Mouse (Mus musculus): ENCODE results near the gene Slc22a5. TPM values are rescaled to one million over a fixed set of nuclear protein-coding genes. Genes with fewer than 3 reads are reported as not detected.
"Not testable (repeated sequence)": the region's sequence is repeated elsewhere in the genome, so short reads cannot be mapped to it uniquely, and the experiment has no call there.

Slc22a5 gene
- polyA plus RNA-seq, 1 experiment from 2014 or later: 32.0 TPM

DNA sequence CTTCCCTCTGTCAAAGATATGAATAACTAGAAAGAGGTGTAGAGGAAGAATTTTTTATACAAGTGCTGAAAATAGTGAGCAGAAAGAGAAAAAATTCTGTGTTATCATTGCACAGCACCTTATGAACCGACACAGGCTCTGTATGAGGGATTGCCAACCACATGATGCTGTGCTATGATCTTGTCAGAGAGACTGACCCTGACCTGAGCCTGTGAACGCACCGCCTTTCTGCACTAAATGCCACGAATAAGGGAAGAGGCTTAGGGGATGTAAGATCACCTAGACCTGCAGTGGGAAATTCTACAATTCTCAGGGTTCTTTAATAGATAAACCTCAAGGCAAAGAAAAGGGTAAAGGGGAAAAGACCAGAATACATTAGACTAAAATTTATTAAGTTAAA is 15.0 kb downstream of the Slc22a5 start:
- H3K27ac ChIP-seq: no peak overlapping the region
- no peaks in the 10 kb centered on the region for H3K9me3 ChIP-seq (replicated peaks; ENCODE audit: low read length)
- H3K4me1 ChIP-seq (replicated peaks; ENCODE audit: insufficient read depth, low read length): no peaks in the 10 kb centered on the region
- H3K27me3 ChIP-seq (ENCODE audit: insufficient read depth, low read length): no peaks in the 10 kb centered on the region
- H3K36me3 ChIP-seq (ENCODE audit: insufficient read depth, low read length): 0 out of 2 replicates have a peak, but pooled peaks cover 3% of the 10 kb centered on the region
- TF ChIP-seq CTCF (IDR thresholded peaks at IDR 0.05; ENCODE audit: low read depth): no peak
- DNase-seq (ENCODE audit: low spot score) (no peak), ATAC-seq (replicated peaks; ENCODE audit: low FRiP score, low read depth) (no peak)
- H3K4me2 ChIP-seq (ENCODE audit: low read length): no peak overlapping the region
- no peak overlapping the region for H3K9ac ChIP-seq (ENCODE audit: low read depth, low read length)
- WGBS: 80% methylated on average over 4 of the region's 4 CpGs
- no peak overlapping the region for H3K4me3 ChIP-seq (replicated peaks; ENCODE audit: low read depth, low read length)

GRCm38 (mm10) chr11:53874706-53875105 is 16.8 kb downstream of the Slc22a5 start:
- ATAC-seq (replicated peaks; ENCODE audit: low FRiP score, low read depth) (no peak), DNase-seq (ENCODE audit: low spot score) (no peak)
- Histone ChIP-seq H3K9ac (ENCODE audit: low read depth, low read length) (no peak overlapping the region), H3K4me2 (ENCODE audit: low read length) (no peak overlapping the region), H3K36me3 (ENCODE audit: insufficient read depth, low read length) (0 out of 2 replicates have a peak, but pooled peaks cover 3% of the 10 kb centered on the region), H3K4me3 (replicated peaks; ENCODE audit: low read depth, low read length) (no peak overlapping the region), H3K4me1 (replicated peaks; ENCODE audit: insufficient read depth, low read length) (no peaks in the 10 kb centered on the region), H3K27me3 (ENCODE audit: insufficient read depth, low read length) (no peaks in the 10 kb centered on the region), H3K27ac (no peak overlapping the region), H3K9me3 (replicated peaks; ENCODE audit: low read length) (no peaks in the 10 kb centered on the region)
- TF ChIP-seq CTCF (IDR thresholded peaks at IDR 0.05; ENCODE audit: low read depth): peak; percentile 52; the same call in 1 of the 2 replicates
- 76% methylated on average over 4 of the region's 4 CpGs for WGBS

DNA sequence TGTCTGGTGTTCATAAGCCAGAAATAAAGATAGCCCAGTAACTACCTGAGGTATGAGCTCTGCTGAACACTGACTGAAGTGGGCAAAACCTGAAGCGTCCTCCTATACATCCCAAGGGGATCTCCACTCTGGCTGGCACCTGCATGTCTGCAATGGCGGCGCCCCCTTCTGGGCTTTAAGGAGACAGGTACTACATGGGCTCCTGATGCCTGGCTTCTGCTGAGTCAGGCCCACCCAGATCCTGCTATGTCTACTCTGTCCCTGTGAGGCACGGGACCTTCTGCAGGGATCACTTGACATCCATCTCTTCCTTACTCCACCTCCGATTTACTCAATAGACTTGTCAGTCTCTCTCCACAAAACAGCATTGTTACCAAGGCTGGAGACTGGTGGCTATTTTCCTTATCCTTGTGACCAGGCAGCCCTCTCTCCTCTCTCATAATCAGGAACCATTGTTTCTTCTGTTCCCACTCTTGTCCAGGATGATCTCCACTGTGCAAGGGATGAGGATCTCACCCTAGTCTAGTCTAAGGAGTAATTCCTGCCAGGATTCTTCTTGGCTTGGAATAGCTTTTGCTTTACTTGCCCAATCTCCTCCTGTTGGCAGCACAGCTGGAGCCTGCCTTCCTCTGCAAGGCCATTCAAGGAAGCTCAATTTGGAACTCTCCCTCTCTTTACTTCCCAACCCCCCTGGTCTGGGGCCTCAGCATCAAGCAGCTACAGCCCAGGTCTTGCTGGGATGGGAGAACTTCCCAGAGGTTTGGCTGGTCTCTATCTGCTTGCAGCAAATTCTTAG is 17.4 kb downstream of the Slc22a5 start:
- not testable (repeated sequence) for H3K27me3 ChIP-seq (ENCODE audit: insufficient read depth, low read length); H3K9ac ChIP-seq (ENCODE audit: low read depth, low read length); H3K27ac ChIP-seq; H3K36me3 ChIP-seq (ENCODE audit: insufficient read depth, low read length); DNase-seq (ENCODE audit: low spot score); H3K9me3 ChIP-seq (replicated peaks; ENCODE audit: low read length); H3K4me3 ChIP-seq (replicated peaks; ENCODE audit: low read depth, low read length); H3K4me2 ChIP-seq (ENCODE audit: low read length); H3K4me1 ChIP-seq (replicated peaks; ENCODE audit: insufficient read depth, low read length); ATAC-seq (replicated peaks; ENCODE audit: low FRiP score, low read depth)
- WGBS: 68% methylated on average over 5 of the region's 5 CpGs
- peak; percentile 18; the same call in 1 of the 2 replicates for TF ChIP-seq CTCF (IDR thresholded peaks at IDR 0.05; ENCODE audit: low read depth)

- Histone ChIP-seq H3K4me1 (replicated peaks; ENCODE audit: insufficient read depth, low read length) (no peaks in the 10 kb centered on the region), H3K4me2 (ENCODE audit: low read length) (no peak overlapping the region), H3K27me3 (ENCODE audit: insufficient read depth, low read length) (no peaks in the 10 kb centered on the region), H3K9ac (ENCODE audit: low read depth, low read length) (no peak overlapping the region), H3K36me3 (ENCODE audit: insufficient read depth, low read length) (0 out of 2 replicates have a peak, but pooled peaks cover 3% of the 10 kb centered on the region), H3K4me3 (replicated peaks; ENCODE audit: low read depth, low read length) (no peak overlapping the region), H3K9me3 (replicated peaks; ENCODE audit: low read length) (no peaks in the 10 kb centered on the region), H3K27ac (no peak overlapping the region; the same call in 1 of the 2 replicates)
- no peak for TF ChIP-seq CTCF (IDR thresholded peaks at IDR 0.05; ENCODE audit: low read depth)
- DNase-seq (ENCODE audit: low spot score) (peak; percentile 23), ATAC-seq (replicated peaks; ENCODE audit: low FRiP score, low read depth) (no peak)
- 82% methylated on average over 2 of the region's 2 CpGs for WGBS
Measured at GRCm38 (mm10) chr11:53871786-53872507, 19.5 kb downstream of the Slc22a5 start.

DNA sequence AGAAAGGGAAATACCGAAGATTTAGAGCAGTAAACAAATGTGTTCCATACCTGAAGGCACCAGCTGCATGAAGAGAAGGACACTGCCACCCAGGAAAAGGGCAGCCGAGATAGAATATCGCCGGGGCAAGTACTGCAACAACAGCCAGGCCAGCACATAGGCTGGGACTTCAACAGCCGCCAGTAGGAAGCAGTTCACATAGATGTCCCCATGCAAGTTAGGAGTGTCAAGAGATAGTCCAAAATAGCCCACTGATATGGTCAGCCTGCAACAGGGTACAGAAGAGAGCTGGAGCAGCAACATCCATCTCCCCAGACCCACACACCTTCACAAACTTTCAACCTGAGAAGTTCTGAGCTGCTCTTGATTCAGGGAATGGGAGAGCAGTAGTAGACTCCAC is 22.3 kb downstream of the Slc22a5 start:
- no peaks in the 10 kb centered on the region for H3K4me1 ChIP-seq (replicated peaks; ENCODE audit: insufficient read depth, low read length)
- no peak for TF ChIP-seq CTCF (IDR thresholded peaks at IDR 0.05; ENCODE audit: low read depth)
- H3K36me3 ChIP-seq (ENCODE audit: insufficient read depth, low read length): 0 out of 2 replicates have a peak, but pooled peaks cover 3% of the 10 kb centered on the region
- no peaks in the 10 kb centered on the region for H3K27me3 ChIP-seq (ENCODE audit: insufficient read depth, low read length)
- no peak overlapping the region for H3K4me3 ChIP-seq (replicated peaks; ENCODE audit: low read depth, low read length)
- no peak overlapping the region for H3K4me2 ChIP-seq (ENCODE audit: low read length)
- WGBS: 92% methylated on average over 5 of the region's 5 CpGs
- DNase-seq (ENCODE audit: low spot score) (no peak), ATAC-seq (replicated peaks; ENCODE audit: low FRiP score, low read depth) (no peak)
- no peak overlapping the region for H3K9ac ChIP-seq (ENCODE audit: low read depth, low read length)
- no peaks in the 10 kb centered on the region for H3K9me3 ChIP-seq (replicated peaks; ENCODE audit: low read length)
- no peak overlapping the region for H3K27ac ChIP-seq

DNA sequence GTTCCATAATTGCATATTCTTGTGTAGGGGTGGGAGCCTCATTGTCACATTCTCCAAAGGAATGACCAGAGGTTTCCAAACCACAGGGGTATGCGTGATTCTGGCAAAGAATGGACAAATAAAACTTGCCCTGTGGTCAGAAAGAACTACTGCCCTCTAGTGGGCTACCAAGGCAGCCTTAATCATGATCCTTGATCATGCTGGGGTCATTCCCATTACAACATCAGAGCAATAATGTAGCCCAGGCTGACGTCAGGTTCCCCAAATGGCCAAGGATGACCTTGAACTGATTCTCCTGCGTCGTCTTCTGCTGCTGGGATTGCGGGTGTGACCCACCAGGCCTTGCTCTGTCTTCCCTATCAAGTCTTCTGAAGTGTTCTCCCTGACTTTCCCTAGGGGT is 23.1 kb downstream of the Slc22a5 start:
- ATAC-seq (replicated peaks; ENCODE audit: low FRiP score, low read depth); H3K4me1 ChIP-seq (replicated peaks; ENCODE audit: insufficient read depth, low read length); H3K27me3 ChIP-seq (ENCODE audit: insufficient read depth, low read length); H3K4me2 ChIP-seq (ENCODE audit: low read length); H3K27ac ChIP-seq; DNase-seq (ENCODE audit: low spot score); H3K4me3 ChIP-seq (replicated peaks; ENCODE audit: low read depth, low read length); H3K36me3 ChIP-seq (ENCODE audit: insufficient read depth, low read length); H3K9me3 ChIP-seq (replicated peaks; ENCODE audit: low read length); H3K9ac ChIP-seq (ENCODE audit: low read depth, low read length): not testable (repeated sequence)
- TF ChIP-seq CTCF (IDR thresholded peaks at IDR 0.05; ENCODE audit: low read depth): peak; percentile 54
- WGBS: 44% methylated on average over 5 of the region's 5 CpGs

- H3K4me3 ChIP-seq (replicated peaks; ENCODE audit: low read depth, low read length); H3K4me2 ChIP-seq (ENCODE audit: low read length); H3K9ac ChIP-seq (ENCODE audit: low read depth, low read length); H3K36me3 ChIP-seq (ENCODE audit: insufficient read depth, low read length); H3K9me3 ChIP-seq (replicated peaks; ENCODE audit: low read length); H3K27ac ChIP-seq; DNase-seq (ENCODE audit: low spot score); H3K4me1 ChIP-seq (replicated peaks; ENCODE audit: insufficient read depth, low read length); H3K27me3 ChIP-seq (ENCODE audit: insufficient read depth, low read length); ATAC-seq (replicated peaks; ENCODE audit: low FRiP score, low read depth): not testable (repeated sequence)
- 74% methylated on average over 1 of the region's 4 CpGs for WGBS
Measured at GRCm38 (mm10) chr11:53864724-53865310, 26.6 kb downstream of the Slc22a5 start.

- ATAC-seq (replicated peaks; ENCODE audit: low FRiP score, low read depth); H3K9me3 ChIP-seq (replicated peaks; ENCODE audit: low read length); DNase-seq (ENCODE audit: low spot score); H3K4me1 ChIP-seq (replicated peaks; ENCODE audit: insufficient read depth, low read length); H3K27ac ChIP-seq; H3K9ac ChIP-seq (ENCODE audit: low read depth, low read length); H3K4me3 ChIP-seq (replicated peaks; ENCODE audit: low read depth, low read length); H3K4me2 ChIP-seq (ENCODE audit: low read length); H3K36me3 ChIP-seq (ENCODE audit: insufficient read depth, low read length); H3K27me3 ChIP-seq (ENCODE audit: insufficient read depth, low read length): not testable (repeated sequence)
- WGBS: 82% methylated on average over 8 of the region's 9 CpGs
Measured at GRCm38 (mm10) chr11:53860944-53861343, 30.5 kb downstream of the Slc22a5 start.
